Mouse (Mus musculus) telencephalon, adult 2 months (tissue): ENCODE measurements around the gene Wdtc1.
A peak's percentile ranks its signal among the peaks of the same experiment; 100 is the strongest.

Source experiments
- DNase-seq: peaks from one replicate; pipeline ENCODE4 v3.0.0-alpha.2; 2011; ENCODE audit warnings: low read depth, low spot score

Gene Wdtc1

GRCm38 (mm10) chr4:133319667-133320066 lies 33.6 kb downstream of the Wdtc1 start:
- DNase-seq = no peak

GRCm38 (mm10) chr4:133315991-133316390 lies 37.3 kb downstream of the Wdtc1 start:
- no peak for DNase-seq

GRCm38 (mm10) chr4:133314896-133315295 lies 38.4 kb downstream of the Wdtc1 start:
- no peak for DNase-seq

GRCm38 (mm10) chr4:133309948-133310347 lies 43.3 kb downstream of the Wdtc1 start:
- DNase-seq = no peak

GRCm38 (mm10) chr4:133307331-133307730 lies 46.0 kb downstream of the Wdtc1 start:
- no peak for DNase-seq

- DNase-seq = no peak
Observed at GRCm38 (mm10) chr4:133305825-133306224, 47.5 kb downstream of the Wdtc1 start.

- no peak for DNase-seq
Observed at GRCm38 (mm10) chr4:133304770-133305169, 48.5 kb downstream of the Wdtc1 start.

- no peak for DNase-seq
Observed at GRCm38 (mm10) chr4:133302668-133303067, 50.6 kb downstream of the Wdtc1 start.

GRCm38 (mm10) chr4:133301802-133302201 lies 51.5 kb downstream of the Wdtc1 start:
- no peak for DNase-seq

GRCm38 (mm10) chr4:133300421-133300820 lies 52.9 kb downstream of the Wdtc1 start:
- DNase-seq = no peak

GRCm38 (mm10) chr4:133299701-133300100 lies 53.6 kb downstream of the Wdtc1 start:
- peak; percentile 80 for DNase-seq

GRCm38 (mm10) chr4:133298516-133299365 lies 54.5 kb downstream of the Wdtc1 start:
- peak; percentile 89 for DNase-seq

GRCm38 (mm10) chr4:133297801-133298238 lies 55.5 kb downstream of the Wdtc1 start:
- no peak for DNase-seq

GRCm38 (mm10) chr4:133297360-133297759 lies 55.9 kb downstream of the Wdtc1 start:
- DNase-seq = no peak

GRCm38 (mm10) chr4:133294084-133294483 lies 59.2 kb downstream of the Wdtc1 start:
- no peak for DNase-seq

GRCm38 (mm10) chr4:133292901-133293843 lies 60.1 kb downstream of the Wdtc1 start:
- DNase-seq = no peak

GRCm38 (mm10) chr4:133292405-133292804 lies 60.9 kb downstream of the Wdtc1 start:
- no peak for DNase-seq

- DNase-seq = no peak
Observed at GRCm38 (mm10) chr4:133291255-133291654, 62.0 kb downstream of the Wdtc1 start.

- DNase-seq = no peak
Observed at GRCm38 (mm10) chr4:133286476-133287077, 66.7 kb downstream of the Wdtc1 start.

GRCm38 (mm10) chr4:133285950-133286349 lies 67.3 kb downstream of the Wdtc1 start:
- no peak for DNase-seq

GRCm38 (mm10) chr4:133285299-133285698 lies 68.0 kb downstream of the Wdtc1 start:
- no peak for DNase-seq

- DNase-seq = no peak
Observed at GRCm38 (mm10) chr4:133282656-133283055, 70.6 kb downstream of the Wdtc1 start.
